7 mouse cellular contexts compared by ENCODE assay signal in genomic region chr2:156180094-156180821, GRCm38 (mm10). TPM values are rescaled to one million over a fixed set of nuclear protein-coding genes. Genes with fewer than 3 reads are reported as not detected.
A peak's percentile ranks its signal among the peaks of the same experiment; 100 is the strongest.
DNase-seq lines count a peak whose midpoint lies in the region; ATAC-seq and TF ChIP-seq lines count a peak whose summit lies in the region.

Gene Rbm39 (minus strand): TSS chr2:156180238.

- peak; percentile 89 for TF ChIP-seq POLR2A in small intestine, adult 2 months (IDR thresholded peaks at IDR 0.05; ENCODE audit: low read depth, low read length)

- ATAC-seq in intestine, postnatal 0 days = peak; percentile 97
- peak; percentile 98 for ATAC-seq in midbrain, embryonic 12.5 days (ENCODE audit: low FRiP score, low read depth)

- WGBS in intestine, postnatal 0 days = under 1% methylated on average over 47 of the region's 47 CpGs
- under 1% methylated on average over 47 of the region's 47 CpGs for WGBS in midbrain, embryonic 12.5 days
- under 1% methylated on average over 47 of the region's 47 CpGs for WGBS in small intestine, adult 2 months

- peak; percentile 74 for TF ChIP-seq CTCF in intestine, postnatal 0 days (IDR thresholded peaks at IDR 0.05; ENCODE audit: low read depth)
- TF ChIP-seq CTCF in small intestine, adult 2 months (IDR thresholded peaks at IDR 0.05; ENCODE audit: extremely low read depth, insufficient read length, insufficient replicate concordance, low read depth, low read length) = peak; percentile 38; the same call in 1 of the 2 replicates

- peaks cover 3% of the 10 kb centered on the region; the same call in 1 of the 2 replicates for H3K4me1 ChIP-seq in intestine, postnatal 0 days (replicated peaks; ENCODE audit: control insufficient read depth, insufficient read depth, low read length)
- peaks cover 22% of the 10 kb centered on the region for H3K4me1 ChIP-seq in midbrain, embryonic 12.5 days
- H3K4me1 ChIP-seq in small intestine, adult 2 months (ENCODE audit: control insufficient read depth, insufficient read depth, insufficient read length, low read length) = peaks cover 6% of the 10 kb centered on the region; the same call in 1 of the 2 replicates

- H3K27me3 ChIP-seq in intestine, postnatal 0 days (replicated peaks; ENCODE audit: control insufficient read depth, insufficient read depth, low read length) = no peaks in the 10 kb centered on the region
- no peaks in the 10 kb centered on the region for H3K27me3 ChIP-seq in midbrain, embryonic 12.5 days
- no peaks in the 10 kb centered on the region for H3K27me3 ChIP-seq in small intestine, adult 2 months (ENCODE audit: control insufficient read depth, insufficient read depth, low read length)

- H3K9ac ChIP-seq in intestine, postnatal 0 days (ENCODE audit: low read depth, low read length) = peak within 1 kb of the TSS; percentile 100
- H3K9ac ChIP-seq in midbrain, embryonic 12.5 days (replicated peaks) = peak within 1 kb of the TSS; percentile 100

- H3K9me3 ChIP-seq in intestine, postnatal 0 days (ENCODE audit: control insufficient read depth) = no peaks in the 10 kb centered on the region
- no peaks in the 10 kb centered on the region for H3K9me3 ChIP-seq in midbrain, embryonic 12.5 days

- DNase-seq in adrenal gland, adult 8-10 months = peak; percentile 99
- DNase-seq in embryo, embryonic 9.5 days (ENCODE audit: extremely low spot score) = peak; percentile 100
- DNase-seq in gonadal fat pad, adult 2 months (ENCODE audit: low read depth) = peak; percentile 94
- peak; percentile 100 for DNase-seq in left cerebral cortex, postnatal 4 days

- intact Hi-C loops in left cerebral cortex, postnatal 4 days (cut with DNase I) = loop anchor here (10.0 kb wide), 1 partner anchor 95 kb away; no protein-coding TSS in a partner anchor

- H3K4me3 ChIP-seq in intestine, postnatal 0 days (ENCODE audit: low read depth, low read length) = peak within 1 kb of the TSS; percentile 91
- H3K4me3 ChIP-seq in midbrain, embryonic 12.5 days = peak within 1 kb of the TSS; percentile 99
- H3K4me3 ChIP-seq in small intestine, adult 2 months (ENCODE audit: low read depth, low read length) = peak within 1 kb of the TSS; percentile 99

- H3K36me3 ChIP-seq in intestine, postnatal 0 days (ENCODE audit: control insufficient read depth, insufficient read depth) = peaks cover 22% of the 10 kb centered on the region
- peaks cover 24% of the 10 kb centered on the region for H3K36me3 ChIP-seq in midbrain, embryonic 12.5 days
- H3K36me3 ChIP-seq in small intestine, adult 2 months (ENCODE audit: control insufficient read depth, insufficient read depth, low read length) = peaks cover 18% of the 10 kb centered on the region

- H3K4me2 ChIP-seq in intestine, postnatal 0 days (replicated peaks; ENCODE audit: low read depth) = peak within 1 kb of the TSS; percentile 86
- H3K4me2 ChIP-seq in midbrain, embryonic 12.5 days (replicated peaks) = peak within 1 kb of the TSS; percentile 88

- H3K27ac ChIP-seq in intestine, postnatal 0 days (ENCODE audit: low read depth, low read length) = peak within 1 kb of the TSS; percentile 96
- H3K27ac ChIP-seq in midbrain, embryonic 12.5 days (replicated peaks) = peak within 1 kb of the TSS; percentile 97
- H3K27ac ChIP-seq in small intestine, adult 2 months (ENCODE audit: insufficient read depth, low read depth, low read length) = peak within 1 kb of the TSS; percentile 93

RNA-seq across cellular contexts. Expression of gene Rbm39, which starts in this region (rescaled TPM):
- total RNA-seq in adrenal gland, adult 8-10 months (2022) = 100 to 1,000 TPM; 313 to 619 (median 423) TPM
- 32.5 and 46.7 TPM in 2 replicates for polyA plus RNA-seq in gonadal fat pad, adult 2 months (2012; rRNA removed)
- polyA plus RNA-seq in intestine, postnatal 0 days (2015; fragmentation: Nextera tagmentation; extraction: Ambion mirVana) = 326 and 348 TPM in 2 replicates
- 100 to 1,000 TPM; 345 to 348 TPM for total RNA-seq in left cerebral cortex, postnatal 4 days (2021)
- 697 and 698 TPM in 2 replicates for polyA plus RNA-seq in midbrain, embryonic 12.5 days (2016; fragmentation: Nextera tagmentation; extraction: Ambion mirVana)
- polyA plus RNA-seq in small intestine, adult 2 months (2012; rRNA removed) = 35.4 and 49.5 TPM in 2 replicates

Comparison
In these comparisons a context has a peak if more than half of its experiments do, and no peak if none do; other contexts are left out.
1. Peak in every context shown above with its lines: DNase-seq, ATAC-seq, H3K4me3 ChIP-seq and H3K27ac ChIP-seq.